Mouse (Mus musculus) neural tube, embryonic 12.5 days (tissue): Measurements from ENCODE around the gene Fam209. TPM values are rescaled to one million over a fixed set of nuclear protein-coding genes. Genes with fewer than 3 reads are reported as not detected.
A peak's percentile ranks its signal among the peaks of the same experiment; 100 is the strongest.

ENCODE experiments used
- ATAC-seq: fragments of 200-750 bp; cut with Nextera tagmentation; 2 replicates; pipeline ENCODE4 v1.8.0; 2017; ENCODE audit warnings: low read depth, mild to moderate bottlenecking, moderate TSS enrichment, moderate library complexity; ENCODE audit not compliant: low FRiP score
- H3K27ac ChIP-seq: fragments of 300-500 bp; sonication (generic); 2 replicates; pipeline ENCODE4 v1.5.1; 2016
- H3K27me3 ChIP-seq: fragments of 300-500 bp; sonication (generic); replicated peaks from 2 replicates; pipeline ENCODE4 v1.6.1; 2016; ENCODE audit warnings: mild to moderate bottlenecking
- H3K36me3 ChIP-seq: fragments of 300-500 bp; sonication (generic); 2 replicates; pipeline ENCODE4 v1.6.1; 2016; ENCODE audit warnings: mild to moderate bottlenecking
- H3K4me1 ChIP-seq: fragments of 300-500 bp; sonication (generic); 2 replicates; pipeline ENCODE4 v1.6.1; 2016
- H3K4me2 ChIP-seq: fragments of 300-500 bp; sonication (generic); replicated peaks from 2 replicates; pipeline ENCODE4 v1.6.1; 2016; ENCODE audit warnings: mild to moderate bottlenecking
- H3K4me3 ChIP-seq: fragments of 300-500 bp; sonication (generic); 2 replicates; pipeline ENCODE4 v1.5.1; 2016
- H3K9ac ChIP-seq: fragments of 300-500 bp; sonication (generic); 2 replicates; pipeline ENCODE4 v1.6.1; 2016; ENCODE audit warnings: mild to moderate bottlenecking
- H3K9me3 ChIP-seq: fragments of 300-500 bp; sonication (generic); 2 replicates; pipeline ENCODE4 v1.6.1; 2016; ENCODE audit warnings: mild to moderate bottlenecking
- WGBS: fragments of 180-500 bp; shearing (Covaris S2); methylation state at CpG from one replicate; pipeline ENCODE4 v1.1.7; 2016; 5-methylcytosine and 5-hydroxymethylcytosine counted together
- polyA plus RNA-seq: library from polyadenylated mRNA; unstranded; fragments of >200 nt; fragmentation: Nextera tagmentation; extraction: Ambion mirVana; gene quantifications from 2 replicates; pipeline ENCODE4 v1.2.1, GENCODE M21; 2016

The Fam209 gene
- 0.51 TPM in 1 of 2 replicates, not detected in the other for polyA plus RNA-seq

- Histone ChIP-seq H3K4me1 (no peaks in the 10 kb centered on the region), H3K27me3 (no peaks in the 10 kb centered on the region), H3K9ac (no peak within 1 kb of the TSS), H3K4me3 (no peak within 1 kb of the TSS), H3K27ac (no peak within 1 kb of the TSS), H3K36me3 (peaks cover 27% of the 10 kb centered on the region), H3K9me3 (no peaks in the 10 kb centered on the region), H3K4me2 (no peak within 1 kb of the TSS)
- no peak for ATAC-seq
- 89% methylated on average over 11 of the region's 11 CpGs for WGBS
Observed at GRCm38 (mm10) chr2:172472318-172472717, at the start of gene Fam209. Fam209 (plus strand) TSS chr2:172472520.

GRCm38 (mm10) chr2:172430609-172431008, 41.7 kb upstream of the Fam209 start:
- H3K36me3 ChIP-seq, result no peaks in the 10 kb centered on the region
- no peaks in the 10 kb centered on the region; the same call in 1 of the 2 replicates for H3K27me3 ChIP-seq
- no peaks in the 10 kb centered on the region for H3K4me1 ChIP-seq
- no peaks in the 10 kb centered on the region for H3K9me3 ChIP-seq
- ATAC-seq, result no peak
- no peak overlapping the region for H3K4me3 ChIP-seq
- H3K27ac ChIP-seq, result no peak overlapping the region
- no peak overlapping the region for H3K4me2 ChIP-seq
- WGBS, result 89% methylated on average over 1 of the region's 1 CpGs
- no peak overlapping the region for H3K9ac ChIP-seq

GRCm38 (mm10) chr2:172433746-172434145, 38.6 kb upstream of the Fam209 start:
- Histone ChIP-seq H3K27ac (no peak overlapping the region), H3K4me1 (no peaks in the 10 kb centered on the region), H3K36me3 (no peaks in the 10 kb centered on the region), H3K9ac (no peak overlapping the region), H3K4me3 (no peak overlapping the region), H3K27me3 (no peaks in the 10 kb centered on the region), H3K4me2 (no peak overlapping the region), H3K9me3 (no peaks in the 10 kb centered on the region)
- no peak for ATAC-seq
- 56% methylated on average over 5 of the region's 5 CpGs for WGBS

- Histone ChIP-seq H3K27ac (no peak overlapping the region), H3K27me3 (no peaks in the 10 kb centered on the region), H3K9me3 (no peaks in the 10 kb centered on the region), H3K4me2 (no peak overlapping the region), H3K4me3 (no peak overlapping the region), H3K36me3 (no peaks in the 10 kb centered on the region), H3K4me1 (peaks cover 19% of the 10 kb centered on the region), H3K9ac (no peak overlapping the region)
- 69% methylated on average over 16 of the region's 16 CpGs for WGBS
- no peak for ATAC-seq
Observed at GRCm38 (mm10) chr2:172437371-172437952, 34.9 kb upstream of the Fam209 start.

- Histone ChIP-seq H3K4me3 (peak within 1 kb of the TSS; percentile 64), H3K9me3 (no peaks in the 10 kb centered on the region), H3K27ac (no peak within 1 kb of the TSS), H3K36me3 (peaks cover 4% of the 10 kb centered on the region), H3K9ac (peak within 1 kb of the TSS; percentile 67), H3K27me3 (no peaks in the 10 kb centered on the region), H3K4me2 (peak within 1 kb of the TSS; percentile 94), H3K4me1 (peaks cover 19% of the 10 kb centered on the region)
- 3% methylated on average over 35 of the region's 35 CpGs for WGBS
- ATAC-seq, result peak; percentile 98
Observed at GRCm38 (mm10) chr2:172439843-172440639, 32.3 kb upstream of the Fam209 start, which contains the start of gene Rtf2. Rtf2 (plus strand) TSS chr2:172440556.

GRCm38 (mm10) chr2:172440640-172441005, 31.7 kb upstream of the Fam209 start:
- no peak overlapping the region for H3K27ac ChIP-seq
- H3K4me3 ChIP-seq, result peak overlapping the region; percentile 64
- H3K9me3 ChIP-seq, result no peaks in the 10 kb centered on the region
- H3K36me3 ChIP-seq, result peaks cover 10% of the 10 kb centered on the region
- H3K4me2 ChIP-seq, result peak overlapping the region; percentile 94
- peak overlapping the region; percentile 67 for H3K9ac ChIP-seq
- WGBS, result 1% methylated on average over 21 of the region's 21 CpGs
- no peaks in the 10 kb centered on the region for H3K27me3 ChIP-seq
- peaks cover 19% of the 10 kb centered on the region for H3K4me1 ChIP-seq
- ATAC-seq, result peak; percentile 81

GRCm38 (mm10) chr2:172441176-172441575, 31.1 kb upstream of the Fam209 start:
- ATAC-seq, result no peak
- peak overlapping the region; percentile 94 for H3K4me2 ChIP-seq
- no peaks in the 10 kb centered on the region for H3K9me3 ChIP-seq
- 30% methylated on average over 6 of the region's 6 CpGs for WGBS
- peak overlapping the region; percentile 67 for H3K9ac ChIP-seq
- no peak overlapping the region for H3K27ac ChIP-seq
- H3K4me3 ChIP-seq, result peak overlapping the region; percentile 64
- H3K4me1 ChIP-seq, result peaks cover 19% of the 10 kb centered on the region
- H3K36me3 ChIP-seq, result peaks cover 15% of the 10 kb centered on the region
- H3K27me3 ChIP-seq, result no peaks in the 10 kb centered on the region

- no peak for ATAC-seq
- H3K4me1 ChIP-seq, result peaks cover 14% of the 10 kb centered on the region
- peaks cover 60% of the 10 kb centered on the region for H3K36me3 ChIP-seq
- H3K27ac ChIP-seq, result no peak overlapping the region
- no peak overlapping the region for H3K9ac ChIP-seq
- no peak overlapping the region for H3K4me2 ChIP-seq
- WGBS, result 95% methylated on average over 4 of the region's 4 CpGs
- no peaks in the 10 kb centered on the region for H3K27me3 ChIP-seq
- no peaks in the 10 kb centered on the region for H3K9me3 ChIP-seq
- H3K4me3 ChIP-seq, result no peak overlapping the region
Observed at GRCm38 (mm10) chr2:172445617-172446016, 26.7 kb upstream of the Fam209 start.

GRCm38 (mm10) chr2:172447317-172447716, 25.0 kb upstream of the Fam209 start:
- no peaks in the 10 kb centered on the region for H3K9me3 ChIP-seq
- H3K27me3 ChIP-seq, result no peaks in the 10 kb centered on the region
- H3K9ac ChIP-seq, result no peak overlapping the region
- 92% methylated on average over 6 of the region's 6 CpGs for WGBS
- no peak overlapping the region for H3K27ac ChIP-seq
- no peak overlapping the region for H3K4me3 ChIP-seq
- no peaks in the 10 kb centered on the region for H3K4me1 ChIP-seq
- peaks cover 74% of the 10 kb centered on the region for H3K36me3 ChIP-seq
- no peak for ATAC-seq
- no peak overlapping the region for H3K4me2 ChIP-seq

- Histone ChIP-seq H3K27me3 (no peaks in the 10 kb centered on the region), H3K9ac (no peak overlapping the region), H3K27ac (no peak overlapping the region), H3K4me2 (no peak overlapping the region), H3K36me3 (peaks cover 84% of the 10 kb centered on the region), H3K4me1 (no peaks in the 10 kb centered on the region), H3K9me3 (no peaks in the 10 kb centered on the region), H3K4me3 (no peak overlapping the region)
- WGBS, result 94% methylated on average over 4 of the region's 4 CpGs
- no peak for ATAC-seq
Observed at GRCm38 (mm10) chr2:172448329-172448728, 24.0 kb upstream of the Fam209 start.

- no peak overlapping the region for H3K9ac ChIP-seq
- no peaks in the 10 kb centered on the region for H3K4me1 ChIP-seq
- H3K36me3 ChIP-seq, result peaks cover 84% of the 10 kb centered on the region
- 92% methylated on average over 6 of the region's 6 CpGs for WGBS
- no peak overlapping the region for H3K27ac ChIP-seq
- ATAC-seq, result no peak
- H3K9me3 ChIP-seq, result no peaks in the 10 kb centered on the region
- no peak overlapping the region for H3K4me3 ChIP-seq
- no peaks in the 10 kb centered on the region for H3K27me3 ChIP-seq
- no peak overlapping the region for H3K4me2 ChIP-seq
Observed at GRCm38 (mm10) chr2:172450640-172451039, 21.7 kb upstream of the Fam209 start.

- no peaks in the 10 kb centered on the region for H3K4me1 ChIP-seq
- H3K4me2 ChIP-seq, result no peak overlapping the region
- H3K36me3 ChIP-seq, result peaks cover 73% of the 10 kb centered on the region
- no peak overlapping the region for H3K9ac ChIP-seq
- whole genome bisulfite sequencing, result 96% methylated on average over 4 of the region's 4 CpGs
- ATAC-seq, result no peak
- no peaks in the 10 kb centered on the region for H3K9me3 ChIP-seq
- H3K27ac ChIP-seq, result no peak overlapping the region
- no peaks in the 10 kb centered on the region for H3K27me3 ChIP-seq
- H3K4me3 ChIP-seq, result no peak overlapping the region
Observed at GRCm38 (mm10) chr2:172452031-172452430, 20.3 kb upstream of the Fam209 start.
